Mouse (Mus musculus) small intestine, adult 10 weeks (tissue): Measurements from ENCODE around the gene Lrmda. TPM values are rescaled to one million over a fixed set of nuclear protein-coding genes. Genes with fewer than 3 reads are reported as not detected.

Experiments
- polyA plus RNA-seq: library from polyadenylated mRNA; stranded (reverse); fragments of 350-450 nt; fragmentation: Illumina TruSeq; extraction: RNeasy Lipid Tissue Mini Kit (QIAGEN cat#74804); gene quantifications from one replicate; pipeline ENCODE4 v1.2.3, GENCODE M21; 2014; ENCODE audit warnings: low replicate concordance

Lrmda gene
- not detected for polyA plus RNA-seq

GRCm38 (mm10) chr14:22019252-22019948 is at the start of gene Lrmda:
TSS of gene Lrmda (plus strand) at chr14:22019712.

GRCm38 (mm10) chr14:21989291-21989913 is 30.1 kb upstream of the Lrmda start, which contains the start of gene Zfp503:
TSS of gene Zfp503 (minus strand) at chr14:21989601.

Other genes starting within 250 kb of the Lrmda start
- gene Vdac2, start 194.5 kb upstream of the Lrmda start, polyA plus RNA-seq, result 700 TPM
- not detected for gene Comtd1, start 170.7 kb upstream of the Lrmda start, polyA plus RNA-seq
- gene Zfp503, start 30.1 kb upstream of the Lrmda start, polyA plus RNA-seq, result 5.7 TPM